Mouse (Mus musculus) megakaryocyte-erythroid progenitor cell, adult 5-6 weeks (primary cell): ENCODE measurements around the gene Tfcp2l1. TPM values are rescaled to one million over a fixed set of nuclear protein-coding genes. Genes with fewer than 3 reads are reported as not detected.

Experiments used
- ATAC-seq: replicated peaks from 2 replicates; pipeline ENCODE4 v1.8.0; 2016; ENCODE audit warnings: mild to moderate bottlenecking, inconsistent platforms; ENCODE audit not compliant: severe bottlenecking, poor library complexity, low FRiP score, low TSS enrichment
- total RNA-seq, 2 experiments: library from RNA; stranded (forward) in 1 of 2; stranded (reverse) in 1 of 2; fragments of 200-1000, 215-1000 nt in 1 of 2; fragments of >200 nt in 1 of 2; fragmentation: Nextera tagmentation in 1 of 2; gene quantifications; 2 replicates each; pipeline ENCODE4 v1.2.3; 2014 to 2017

Gene Tfcp2l1
- total RNA-seq, 2 experiments from 2014 or later = not detected

GRCm38 (mm10) chr1:118720474-118721095 is 92.8 kb downstream of the Tfcp2l1 start:
- no peak for ATAC-seq

GRCm38 (mm10) chr1:118727075-118727474 is 99.3 kb downstream of the Tfcp2l1 start:
- ATAC-seq = peak; percentile 89

GRCm38 (mm10) chr1:118728796-118729195 is 101.1 kb downstream of the Tfcp2l1 start:
- no peak for ATAC-seq

Other genes with a start within 250 kb of the Tfcp2l1 start
- 92.6 and 101 TPM in 2 replicates for gene Clasp1, start 238.9 kb upstream of the Tfcp2l1 start, total RNA-seq (2014; fragmentation: Nextera tagmentation)
- gene Clasp1, start 238.9 kb upstream of the Tfcp2l1 start, total RNA-seq (2017) = 55.3 and 57.6 TPM in 2 replicates